Mouse (Mus musculus): ENCODE data around the gene Sf3b1. TPM values are rescaled to one million over a fixed set of nuclear protein-coding genes. Genes with fewer than 3 reads are reported as not detected.
"Not testable (repeated sequence)": the region's sequence is repeated elsewhere in the genome, so short reads cannot be mapped to it uniquely, and the experiment has no call there.

Sf3b1 gene
- total RNA-seq, 2 experiments from 2014 or later, result 150 to 154 TPM

DNA sequence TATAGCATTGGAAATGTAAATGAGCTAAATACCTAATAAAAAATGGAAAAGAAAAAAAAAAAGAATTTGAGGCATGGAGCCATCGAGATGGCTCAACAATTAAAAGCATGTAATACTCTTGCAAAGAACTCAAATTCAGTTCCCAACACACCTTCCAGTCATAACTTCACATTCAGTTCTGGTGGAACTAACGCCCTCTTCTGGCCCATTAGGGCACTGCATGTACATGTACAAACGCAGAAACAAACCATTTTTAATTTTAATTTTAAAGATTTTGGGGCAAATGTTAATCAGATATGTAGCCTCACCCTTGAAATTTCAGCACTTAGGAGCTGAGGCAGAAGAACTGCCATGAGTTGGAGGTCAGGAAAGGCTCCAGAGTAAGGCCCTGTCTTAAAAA lies 68.8 kb downstream of the Sf3b1 start:
- no peak for DNase-seq (ENCODE audit: low spot score in 2 of 2)

GRCm38 (mm10) chr1:54956995-54957394 lies 70.3 kb downstream of the Sf3b1 start:
- DNase-seq (ENCODE audit: low spot score in 2 of 2), result not testable (repeated sequence)

DNA sequence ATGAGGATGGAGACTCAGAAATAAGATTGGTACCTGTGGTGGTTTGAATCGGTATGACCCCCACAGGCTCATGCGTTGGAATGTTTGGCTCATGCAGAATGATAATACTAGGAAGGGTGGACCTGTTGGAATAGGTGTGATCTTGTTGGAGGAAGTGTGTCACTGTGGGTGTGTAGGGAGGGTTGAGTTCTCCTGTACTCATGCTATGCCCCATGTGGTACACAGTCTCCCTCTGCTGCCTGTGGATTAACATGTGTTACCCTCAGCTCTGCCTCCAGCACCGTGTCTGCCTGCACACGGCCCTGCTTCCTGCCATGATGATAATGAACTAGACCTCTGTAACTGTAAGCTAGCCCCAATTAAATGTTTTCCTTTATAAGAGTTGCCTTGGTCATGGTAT lies 72.4 kb downstream of the Sf3b1 start:
- no peak for DNase-seq (ENCODE audit: low spot score in 2 of 2)

DNA sequence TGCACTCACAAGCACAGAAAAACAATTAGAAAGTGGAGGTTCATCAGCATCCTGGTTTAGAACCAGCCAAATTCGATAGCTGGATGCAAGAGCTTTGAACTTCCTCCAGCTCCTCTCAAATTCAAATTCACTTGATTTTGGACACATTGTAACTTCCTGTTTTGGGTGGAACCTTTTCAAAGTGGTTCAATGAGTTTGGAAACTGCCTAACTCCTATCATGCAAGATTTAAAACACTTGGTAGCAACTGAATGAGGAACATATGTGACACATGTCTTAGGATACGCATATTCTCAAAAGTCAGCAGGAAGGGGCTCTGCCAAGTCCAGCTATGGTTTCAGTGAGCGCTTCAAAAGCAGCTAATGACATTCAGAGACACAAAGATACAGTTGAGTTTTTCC lies 82.6 kb downstream of the Sf3b1 start:
- DNase-seq (ENCODE audit: low spot score in 2 of 2), result no peak

- DNase-seq (ENCODE audit: low spot score in 2 of 2), result no peak
These were observed 91.8 kb downstream of the Sf3b1 start for GRCm38 (mm10) chr1:54935466-54935865.

Other genes starting within 250 kb of the Sf3b1 start
- 10 to 100 TPM; 11.1 to 12.6 TPM for gene Ankrd44, start 101.1 kb downstream of the Sf3b1 start, total RNA-seq (2021)
- 10 to 100 TPM; 18.2 to 19.7 TPM for gene Coq10b, start 25.3 kb upstream of the Sf3b1 start, total RNA-seq (2021)
- 100 to 1,000 TPM in 1 of 2 experiments, 10 to 100 TPM in 1; 95.7 to 106 TPM for gene Hspe1, start 60.7 kb upstream of the Sf3b1 start, total RNA-seq (2021)
- gene Hspd1, start 60.8 kb upstream of the Sf3b1 start, total RNA-seq (2021), result 100 to 1,000 TPM; 179 to 181 TPM
- 10 to 100 TPM; 54.8 to 55.1 TPM for gene Mob4, start 103.8 kb upstream of the Sf3b1 start, total RNA-seq (2021)
- gene Rftn2, start 199.3 kb upstream of the Sf3b1 start, total RNA-seq (2021), result 10 to 100 TPM; 35.6 to 36.4 TPM
- gene Mars2, start 209.7 kb upstream of the Sf3b1 start, total RNA-seq (2021), result 1 to 10 TPM; 8.1 to 8.6 TPM